Mouse (Mus musculus): ENCODE measurements around the gene Zbtb21.

GRCm38 (mm10) chr16:97940471-97940973 is 21.9 kb downstream of the Zbtb21 start:
- no peak for TF ChIP-seq CTCF (IDR thresholded peaks at IDR 0.05; ENCODE audit: extremely low read depth, insufficient read depth, insufficient read length, insufficient replicate concordance)
- TF ChIP-seq POLR2A (IDR thresholded peaks at IDR 0.05; ENCODE audit: low read depth, low read length), result no peak
